Mouse (Mus musculus): ENCODE results near the gene Tfpi.

Tfpi gene

GRCm38 (mm10) chr2:84388023-84388416 is 88.6 kb downstream of the Tfpi start:
- DNase-seq (ENCODE audit: low spot score), result no peak

DNA sequence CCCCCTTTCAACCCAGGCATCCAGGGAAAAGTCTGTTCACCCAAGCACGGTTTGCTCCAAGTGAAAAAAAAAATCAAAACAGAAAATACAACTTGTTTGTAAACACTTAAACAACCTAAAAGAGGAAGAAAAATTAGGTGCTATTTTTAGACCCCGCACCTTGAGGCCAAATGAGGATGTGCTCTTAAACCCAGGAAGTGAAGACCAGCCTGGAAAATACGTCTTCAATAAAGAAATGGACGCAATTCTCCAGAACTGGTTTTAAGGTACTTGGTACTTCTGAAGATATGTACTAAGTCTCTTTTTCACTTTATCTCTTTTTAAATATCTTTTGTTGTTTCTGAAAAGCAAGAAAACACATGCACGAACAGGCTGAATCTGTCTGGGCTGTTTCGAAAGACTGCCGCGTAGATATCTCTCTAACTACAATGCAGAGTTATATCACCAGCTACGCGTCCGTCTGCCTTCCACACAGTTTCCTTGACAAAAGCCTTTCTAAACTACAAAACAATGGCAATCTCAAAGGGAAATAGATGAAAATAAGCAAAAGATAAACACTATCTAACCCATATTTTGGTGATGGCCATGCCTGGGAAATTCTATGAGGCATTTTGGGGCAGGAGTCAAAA is 89.1 kb downstream of the Tfpi start:
- no peak for DNase-seq (ENCODE audit: low spot score)

- peak; percentile 46 for DNase-seq (ENCODE audit: low spot score)
Observed at GRCm38 (mm10) chr2:84386563-84387393, 89.8 kb downstream of the Tfpi start.

GRCm38 (mm10) chr2:84384911-84385693 is 91.5 kb downstream of the Tfpi start:
- no peak for DNase-seq (ENCODE audit: low spot score)

DNA sequence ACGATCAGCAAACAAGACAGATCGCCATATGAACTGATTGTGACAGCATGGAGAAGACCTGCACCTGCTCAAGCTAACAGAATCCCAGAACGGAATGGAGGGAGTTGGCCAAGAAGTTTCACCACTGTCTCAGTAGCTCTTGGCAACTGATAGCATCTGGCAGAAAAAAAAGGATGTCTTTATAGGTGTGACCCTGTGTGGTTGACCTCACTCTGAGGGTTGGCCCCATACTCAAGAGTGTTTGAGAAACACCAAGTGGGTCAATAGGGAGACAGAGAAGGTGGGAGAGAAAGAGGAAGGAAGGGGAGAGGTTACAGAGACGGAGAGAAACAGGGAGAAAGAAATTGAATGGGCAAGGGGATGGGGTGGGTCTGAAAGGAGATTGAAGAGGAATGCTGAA is 92.7 kb downstream of the Tfpi start:
- DNase-seq (ENCODE audit: low spot score), result no peak

All from embryo, embryonic 10.5 days (tissue).